Mouse (Mus musculus) CH12.LX (cell line): ENCODE measurements around the gene Vldlr. TPM values are rescaled to one million over a fixed set of nuclear protein-coding genes. Genes with fewer than 3 reads are reported as not detected.

Source experiments
- DNase-seq: peaks from one replicate; pipeline ENCODE4 v3.0.0-alpha.2; 2013; ENCODE audit errors: extremely low read depth
- H3K27ac ChIP-seq: 2 replicates; pipeline ENCODE4 v1.5.1; 2012; ENCODE audit warnings: low read depth, mild to moderate bottlenecking, control low read depth, moderate library complexity; ENCODE audit not compliant: insufficient read depth
- H3K27me3 ChIP-seq: replicated peaks from 2 replicates; pipeline ENCODE3; 2012; ENCODE audit warnings: inconsistent platforms
- H3K36me3 ChIP-seq, 2 experiments: replicated peaks in 1 of 2; 2 replicates each; pipeline versions ENCODE3 to v1.6.1; 2012; ENCODE audit warnings: inconsistent platforms in 1 of 2, low read length in 1 of 2, mild to moderate bottlenecking in 1 of 2, mixed read lengths in 1 of 2, moderate library complexity in 1 of 2; ENCODE audit not compliant: control insufficient read depth in 1 of 2, insufficient read depth in 1 of 2
- H3K4me1 ChIP-seq, 2 experiments: 2 replicates each; pipeline ENCODE4 v1.6.1; 2012; ENCODE audit warnings: inconsistent platforms in 1 of 2, moderate library complexity in 1 of 2; ENCODE audit not compliant: insufficient read depth in 2 of 2, control insufficient read depth in 1 of 2
- H3K4me2 ChIP-seq: 2 replicates; pipeline ENCODE4 v1.6.1; 2012; ENCODE audit warnings: low read depth, mild to moderate bottlenecking, control low read depth; ENCODE audit not compliant: poor library complexity, insufficient read depth, severe bottlenecking
- H3K4me3 ChIP-seq, 3 experiments: fragments of 150-350 bp in 1 of 3; sonication (generic) in 1 of 3; replicated peaks in 1 of 3; 2 replicates each; pipeline versions ENCODE3 to v1.5.1; 2011 to 2012; ENCODE audit warnings: low read depth in 2 of 3, low read length in 2 of 3, mild to moderate bottlenecking in 2 of 3, moderate library complexity in 2 of 3, control low read depth in 1 of 3, improper control_type of control experiment in 1 of 3, inconsistent platforms in 1 of 3, mixed read lengths in 1 of 3; ENCODE audit not compliant: poor library complexity in 1 of 3
- H3K79me2 ChIP-seq: replicated peaks from 2 replicates; pipeline ENCODE4 v1.6.1; 2012; ENCODE audit warnings: mild to moderate bottlenecking, moderate library complexity; ENCODE audit not compliant: control insufficient read depth, poor library complexity, insufficient read depth, severe bottlenecking; ENCODE audit errors: extremely low read depth
- H3K9ac ChIP-seq: 2 replicates; pipeline ENCODE4 v1.6.1; 2012; ENCODE audit warnings: low read depth, mild to moderate bottlenecking, control low read depth, moderate library complexity; ENCODE audit not compliant: insufficient read depth
- H3K9me3 ChIP-seq: replicated peaks from 2 replicates; pipeline ENCODE3; 2012; ENCODE audit warnings: low read length, inconsistent platforms, mixed read lengths
- BHLHE40 ChIP-seq: IDR thresholded peaks from 2 replicates; pipeline ENCODE4 v1.6.1; 2011; ENCODE audit warnings: mild to moderate bottlenecking, low read depth, low read length, improper control_type of control experiment
- CHD1 ChIP-seq: IDR thresholded peaks from 2 replicates; pipeline ENCODE4 v1.6.1; 2012; ENCODE audit warnings: low read depth, low read length, improper control_type of control experiment, inconsistent platforms
- CHD2 ChIP-seq: IDR thresholded peaks from 2 replicates; pipeline ENCODE4 v1.6.1; 2011; ENCODE audit warnings: low read length, improper control_type of control experiment
- CTCF ChIP-seq, 2 experiments: IDR thresholded peaks in 1 of 2; conservative IDR thresholded peaks in 1 of 2; 2 replicates each; pipeline ENCODE4 v1.5.1; 2011 to 2012; ENCODE audit warnings: low read depth in 2 of 2, low read length in 2 of 2, improper control_type of control experiment in 1 of 2, inconsistent platforms in 1 of 2, mild to moderate bottlenecking in 1 of 2, moderate library complexity in 1 of 2
- E2F4 ChIP-seq: IDR thresholded peaks from 2 replicates; pipeline ENCODE4 v1.6.1; 2011; ENCODE audit warnings: low read depth, low read length, improper control_type of control experiment; ENCODE audit not compliant: insufficient replicate concordance
- JUND ChIP-seq: conservative IDR thresholded peaks from 2 replicates; pipeline ENCODE4 v1.6.1; 2011; ENCODE audit warnings: low read depth, low read length, improper control_type of control experiment
- MEF2A ChIP-seq: IDR thresholded peaks from 2 replicates; pipeline ENCODE4 v1.6.1; 2014; ENCODE audit warnings: low read depth, mild to moderate bottlenecking, inconsistent platforms, low read length, improper control_type of control experiment, borderline replicate concordance
- MYC ChIP-seq: IDR thresholded peaks from 2 replicates; pipeline ENCODE4 v1.6.1; 2011; ENCODE audit warnings: low read depth, mild to moderate bottlenecking, improper control_type of control experiment, low read length
- NELFE ChIP-seq: IDR thresholded peaks from 2 replicates; pipeline ENCODE4 v1.6.1; 2011; ENCODE audit warnings: low read depth, low read length, improper control_type of control experiment
- POLR2AphosphoS2 ChIP-seq: IDR thresholded peaks from 2 replicates; pipeline ENCODE4 v1.6.1; 2011; ENCODE audit warnings: low read depth, low read length, improper control_type of control experiment
- RAD21 ChIP-seq: IDR thresholded peaks from 2 replicates; pipeline ENCODE4 v1.6.1; 2011; ENCODE audit warnings: low read depth, mild to moderate bottlenecking, low read length, improper control_type of control experiment, moderate library complexity
- RCOR1 ChIP-seq: conservative IDR thresholded peaks from 2 replicates; pipeline ENCODE4 v1.6.1; 2012; ENCODE audit warnings: low read depth, mild to moderate bottlenecking, inconsistent platforms, low read length, improper control_type of control experiment
- TBP ChIP-seq: conservative IDR thresholded peaks from 2 replicates; pipeline ENCODE4 v1.6.1; 2011; ENCODE audit warnings: low read depth, low read length, improper control_type of control experiment
- ZC3H11A ChIP-seq: IDR thresholded peaks from 2 replicates; pipeline ENCODE4 v1.6.1; 2012; ENCODE audit warnings: low read depth, mild to moderate bottlenecking, inconsistent platforms, low read length, improper control_type of control experiment
- ZKSCAN1 ChIP-seq: IDR thresholded peaks from 2 replicates; pipeline ENCODE4 v1.6.1; 2012; ENCODE audit warnings: low read depth, inconsistent platforms, low read length, improper control_type of control experiment, borderline replicate concordance
- ZMIZ1 ChIP-seq: IDR thresholded peaks from 2 replicates; pipeline ENCODE4 v1.6.1; 2012; ENCODE audit warnings: low read depth, mild to moderate bottlenecking, inconsistent platforms, low read length, improper control_type of control experiment
- ZNF384 ChIP-seq: IDR thresholded peaks from 2 replicates; pipeline ENCODE4 v1.6.1; 2012; ENCODE audit warnings: low read depth, low read length, improper control_type of control experiment, inconsistent platforms
- dilution Hi-C: fragments of 300-500 bp; cut with MboI; formaldehyde crosslinking; loops from 2 replicates; pipeline ENCODE4 v1.14.3; 2020; ENCODE audit warnings: low sequenced_read_pairs; ENCODE audit not compliant: extremely low pct_unique_long_range_greater_than_20kb, extremely low pct_ligation_motif_present
- in situ Hi-C: fragments of 300-500 bp; cut with MboI; formaldehyde crosslinking; loops from 3 replicates; pipeline ENCODE4 v1.14.3; 2019; ENCODE audit warnings: low sequenced_read_pairs, low pct_ligation_motif_present, low pct_unique_long_range_greater_than_20kb, mixed read lengths
- polyA plus RNA-seq: library from polyadenylated mRNA; unstranded; fragments of >175 nt; gene quantifications from 2 replicates; pipeline ENCODE4 v1.2.1, GENCODE M21; 2012; ENCODE audit warnings: low read depth; ENCODE audit not compliant: insufficient read length
- total RNA-seq, 2 experiments: library from RNA; depleted of rRNA; stranded (reverse); fragments of 300-350 nt in 1 of 2; fragments of >200 nt in 1 of 2; gene quantifications; 2 replicates each; pipeline ENCODE4 v1.2.3; 2012 to 2014

The Vldlr gene
- total and polyA plus RNA-seq, 3 experiments, result not detected

- in situ Hi-C loops, result no loop called here
- dilution Hi-C loops, result no loop called here
- H3K9me3 ChIP-seq, result no peaks in the 10 kb centered on the region
- H3K27ac ChIP-seq, result no peak overlapping the region
- no peak overlapping the region for H3K9ac ChIP-seq
- H3K36me3 ChIP-seq, result no peaks in the 10 kb centered on the region
- H3K79me2 ChIP-seq, result no peaks in the 10 kb centered on the region; the same call in 1 of the 2 replicates
- H3K4me3 ChIP-seq, result no peak overlapping the region
- no peaks in the 10 kb centered on the region; a peak in 1 of 4 replicates for H3K4me1 ChIP-seq
- no peak for DNase-seq
- H3K27me3 ChIP-seq, result no peaks in the 10 kb centered on the region
- H3K4me2 ChIP-seq, result no peak overlapping the region
- TF ChIP-seq POLR2AphosphoS2 (no peak), JUND (no peak), MEF2A (no peak), ZKSCAN1 (no peak), ZNF384 (no peak), CTCF (conservative IDR thresholded peaks at IDR 0.05 in 1 of 2, IDR thresholded peaks at IDR 0.05 in 1 of 2; ENCODE audit: low read depth in 2 of 2, low read length in 2 of 2) (no peak), CHD2 (no peak), E2F4 (no peak), RCOR1 (no peak)
Observed at GRCm38 (mm10) chr19:27173836-27174235, 42.4 kb upstream of the Vldlr start.

DNA sequence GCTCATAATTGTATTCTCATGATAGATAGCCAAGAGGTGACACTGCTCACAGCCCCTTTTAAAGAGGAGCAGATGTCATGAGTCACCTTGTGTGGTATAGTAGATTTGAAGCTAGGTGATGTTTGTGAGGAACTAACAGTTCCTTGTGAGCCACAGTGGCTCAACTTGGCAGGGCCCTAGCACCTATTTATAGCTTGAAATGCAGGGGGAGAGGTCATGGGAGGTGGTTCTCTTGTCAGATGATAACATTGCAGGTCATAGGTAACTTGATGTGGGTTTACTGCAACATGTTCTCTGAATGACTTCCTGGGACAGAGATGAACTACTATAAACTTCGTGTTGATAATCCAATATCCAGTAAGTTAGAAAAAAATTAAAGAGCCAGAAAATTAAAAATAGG is 40.7 kb upstream of the Vldlr start:
- no peaks in the 10 kb centered on the region; a peak in 1 of 4 replicates for H3K4me1 ChIP-seq
- dilution Hi-C loops (no loop called here), in situ Hi-C loops (no loop called here)
- H3K4me2 ChIP-seq, result no peak overlapping the region
- no peak overlapping the region for H3K4me3 ChIP-seq
- H3K27ac ChIP-seq, result no peak overlapping the region
- no peak for DNase-seq
- TF ChIP-seq TBP, result no peak
- no peak for TF ChIP-seq CHD1
- H3K9ac ChIP-seq, result no peak overlapping the region
- no peaks in the 10 kb centered on the region for H3K36me3 ChIP-seq
- no peaks in the 10 kb centered on the region for H3K9me3 ChIP-seq
- H3K79me2 ChIP-seq, result no peaks in the 10 kb centered on the region; the same call in 1 of the 2 replicates
- no peaks in the 10 kb centered on the region for H3K27me3 ChIP-seq

GRCm38 (mm10) chr19:27176558-27176957 is 39.7 kb upstream of the Vldlr start:
- in situ Hi-C loops, result no loop called here
- dilution Hi-C loops, result no loop called here
- Histone ChIP-seq H3K9me3 (no peaks in the 10 kb centered on the region), H3K27ac (no peak overlapping the region), H3K4me1 (no peaks in the 10 kb centered on the region; a peak in 1 of 4 replicates), H3K4me2 (no peak overlapping the region), H3K79me2 (no peaks in the 10 kb centered on the region; the same call in 1 of the 2 replicates), H3K4me3 (no peak overlapping the region), H3K27me3 (no peaks in the 10 kb centered on the region), H3K9ac (no peak overlapping the region), H3K36me3 (no peaks in the 10 kb centered on the region)
- no peak for DNase-seq
- TF ChIP-seq ZC3H11A (no peak), ZMIZ1 (no peak), ZKSCAN1 (no peak), BHLHE40 (no peak), POLR2AphosphoS2 (no peak), RAD21 (no peak), CHD2 (no peak), MYC (no peak), NELFE (no peak)
